Mouse (Mus musculus) cerebellum, adult (tissue): ENCODE measurements around the gene Psph.
A peak's percentile ranks its signal among the peaks of the same experiment; 100 is the strongest.

ENCODE experiments used
- ATAC-seq: cut with Nextera tagmentation; 2 replicates; pipeline ENCODE4 v1.9.2; 2017; ENCODE audit warnings: mild to moderate bottlenecking, moderate library complexity, mixed read lengths; ENCODE audit not compliant: insufficient number of reproducible peaks, low FRiP score, low TSS enrichment

Psph gene

GRCm38 (mm10) chr5:129742903-129743488, 44.3 kb downstream of the Psph start:
- no peak for ATAC-seq

DNA sequence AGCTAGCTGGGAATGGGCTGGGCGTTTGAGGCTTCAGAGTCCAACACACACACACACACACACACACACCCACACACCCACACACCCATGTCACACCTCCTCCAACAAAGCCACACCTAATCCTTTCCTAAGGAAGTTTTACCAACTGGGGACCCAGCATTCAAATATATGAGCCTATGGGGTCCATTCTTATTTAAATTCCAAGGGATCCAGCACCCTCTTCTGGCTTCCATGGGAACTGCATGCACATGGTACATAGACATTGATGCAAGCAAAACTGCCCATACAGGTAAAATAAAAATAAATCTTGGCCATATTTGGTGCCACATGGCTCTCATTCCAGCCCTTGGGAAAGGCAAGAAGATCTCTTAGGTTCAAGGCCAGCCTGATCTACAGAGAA, 46.3 kb downstream of the Psph start:
- no peak for ATAC-seq

GRCm38 (mm10) chr5:129731021-129731420, 56.2 kb downstream of the Psph start:
- ATAC-seq = no peak

GRCm38 (mm10) chr5:129730344-129730743, 56.9 kb downstream of the Psph start:
- peak; percentile 85; the same call in 1 of the 2 replicates for ATAC-seq

- ATAC-seq = no peak
These were observed 58.0 kb downstream of the Psph start for GRCm38 (mm10) chr5:129729286-129729685.

GRCm38 (mm10) chr5:129726784-129727183, 60.5 kb downstream of the Psph start:
- ATAC-seq = no peak

DNA sequence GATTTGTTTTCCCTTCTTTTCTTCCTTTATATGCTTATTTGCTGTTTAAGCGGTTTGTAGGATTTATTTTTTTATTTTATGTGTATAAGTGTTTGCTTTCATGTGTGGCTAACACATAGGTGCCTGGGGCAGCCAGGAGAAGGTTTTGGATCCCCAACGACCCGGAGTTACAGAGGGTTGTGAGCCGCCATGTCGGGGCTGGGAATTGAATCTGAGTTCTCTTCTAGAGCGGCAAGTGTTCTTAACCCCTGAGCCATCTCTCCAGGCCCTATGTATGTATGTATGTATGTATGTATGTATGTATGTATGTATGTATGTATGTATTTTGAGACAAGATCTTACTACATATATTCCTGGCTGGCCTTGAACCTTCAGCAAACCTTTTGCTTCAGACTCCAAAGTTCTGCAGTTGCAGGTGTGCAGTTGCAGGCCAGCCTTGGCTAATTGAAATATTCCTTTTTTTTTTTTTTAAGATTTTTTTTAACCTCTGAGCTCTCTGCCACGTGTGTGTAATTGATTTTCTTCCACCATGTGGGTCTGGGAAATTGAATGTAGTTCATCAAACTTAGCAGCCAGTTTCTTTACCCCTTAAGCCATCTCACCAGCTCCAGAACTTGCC, 61.4 kb downstream of the Psph start:
- ATAC-seq = no peak

GRCm38 (mm10) chr5:129724834-129725773, 62.1 kb downstream of the Psph start, which contains the start of gene Nipsnap2:
Nipsnap2 (plus strand) TSS chr5:129725063.
- peak; percentile 76 for ATAC-seq

GRCm38 (mm10) chr5:129724268-129724667, 63.0 kb downstream of the Psph start:
- ATAC-seq = no peak

DNA sequence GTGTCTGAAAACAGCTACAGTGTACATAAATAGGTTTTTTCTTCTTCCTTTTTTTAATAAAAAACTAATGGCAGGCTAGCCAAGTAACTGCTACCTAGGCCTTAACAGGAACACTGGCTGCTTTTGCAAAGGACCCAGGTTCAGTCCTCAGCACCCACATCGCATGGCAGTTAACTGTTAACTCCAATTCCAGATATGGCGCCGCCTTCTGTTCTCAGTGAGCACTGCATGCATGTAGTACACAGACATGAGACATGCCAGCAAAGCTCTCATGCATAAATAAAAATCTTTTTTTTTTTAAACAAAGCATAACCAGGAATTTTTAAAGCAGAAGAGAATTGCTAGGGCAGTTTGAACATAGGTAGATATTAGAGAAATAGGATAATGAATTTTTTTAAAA, 67.1 kb downstream of the Psph start:
- ATAC-seq = no peak

- no peak for ATAC-seq
These were observed 70.2 kb downstream of the Psph start for GRCm38 (mm10) chr5:129717016-129717415.
